Mouse (Mus musculus): ENCODE measurements around the gene Zfp972.
"Not testable (repeated sequence)": the region's sequence is repeated elsewhere in the genome, so short reads cannot be mapped to it uniquely, and the experiment has no call there.

Gene Zfp972

GRCm38 (mm10) chr2:177925563-177926103 is at the start of gene Zfp972:
Zfp972 (minus strand) TSS chr2:177925613.
- DNase-seq (ENCODE audit: low spot score): not testable (repeated sequence)

GRCm38 (mm10) chr2:177974814-177975213 is 49.4 kb upstream of the Zfp972 start:
- DNase-seq (ENCODE audit: low spot score): not testable (repeated sequence)

GRCm38 (mm10) chr2:177957145-177957544 is 31.7 kb upstream of the Zfp972 start, which contains the start of gene Gm14326:
Gm14326 (minus strand) TSS chr2:177957297.
- DNase-seq (ENCODE audit: low spot score): peak; percentile 42

GRCm38 (mm10) chr2:177956734-177957133 is 31.3 kb upstream of the Zfp972 start:
- not testable (repeated sequence) for DNase-seq (ENCODE audit: low spot score)

GRCm38 (mm10) chr2:177903276-177903675 is 22.1 kb downstream of the Zfp972 start:
- not testable (repeated sequence) for DNase-seq (ENCODE audit: low spot score)

GRCm38 (mm10) chr2:177898171-177898570 is 27.2 kb downstream of the Zfp972 start:
- DNase-seq (ENCODE audit: low spot score): not testable (repeated sequence)

- DNase-seq (ENCODE audit: low spot score): not testable (repeated sequence)
Measured at GRCm38 (mm10) chr2:177897046-177897578, 28.3 kb downstream of the Zfp972 start, which contains the start of gene Gm14327. Gm14327 (plus strand) TSS chr2:177897096.

GRCm38 (mm10) chr2:177887743-177888142 is 37.7 kb downstream of the Zfp972 start:
- DNase-seq (ENCODE audit: low spot score): not testable (repeated sequence)

GRCm38 (mm10) chr2:177862254-177862653 is 63.2 kb downstream of the Zfp972 start:
- DNase-seq (ENCODE audit: low spot score): not testable (repeated sequence)

All from ovary, postnatal 10 days (tissue).